Mouse (Mus musculus): ENCODE measurements around the gene Arx. TPM values are rescaled to one million over a fixed set of nuclear protein-coding genes. Genes with fewer than 3 reads are reported as not detected.

The Arx gene
- polyA plus RNA-seq (2015; fragmentation: Nextera tagmentation; extraction: Ambion mirVana) = 0.59 and 1.6 TPM in 2 replicates

DNA sequence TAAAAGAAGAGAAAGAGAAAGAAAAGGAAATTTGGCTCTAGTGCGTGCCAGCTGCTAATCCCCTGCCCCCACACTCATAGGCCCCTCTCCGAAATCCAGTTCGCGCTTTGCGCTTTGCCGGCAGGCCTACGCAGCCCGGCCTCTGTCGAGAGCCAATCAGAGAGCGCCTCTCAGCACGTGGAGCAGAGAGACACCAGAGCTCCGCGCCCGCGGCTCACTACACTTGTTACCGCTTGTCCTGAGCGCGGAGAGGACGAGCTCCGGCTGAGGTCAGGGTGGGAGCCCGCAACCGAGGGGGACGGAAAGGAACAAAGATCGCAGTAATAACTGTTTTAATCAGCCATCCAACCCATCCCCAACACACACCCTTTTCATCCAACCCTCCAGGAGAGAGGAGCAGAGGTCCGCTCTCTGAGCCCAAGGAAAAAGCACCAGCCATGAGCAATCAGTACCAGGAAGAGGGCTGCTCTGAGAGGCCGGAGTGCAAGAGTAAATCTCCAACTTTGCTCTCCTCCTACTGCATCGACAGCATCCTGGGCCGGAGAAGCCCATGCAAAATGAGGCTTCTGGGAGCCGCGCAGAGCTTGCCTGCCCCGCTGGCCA is at the start of gene Arx:
TSS of gene Arx (plus strand) at position 155 of the 603 bp plus-strand sequence.
- Histone ChIP-seq H3K27me3 (replicated peaks; ENCODE audit: control insufficient read depth, insufficient read depth, low read length) (peaks cover 21% of the 10 kb centered on the region), H3K9me3 (ENCODE audit: control insufficient read depth, low read length) (peaks cover 5% of the 10 kb centered on the region), H3K27ac (ENCODE audit: low read depth, low read length) (no peak within 1 kb of the TSS), H3K9ac (ENCODE audit: low read depth, low read length) (no peak within 1 kb of the TSS), H3K4me2 (ENCODE audit: low read length) (peak within 1 kb of the TSS; percentile 48), H3K4me1 (ENCODE audit: control insufficient read depth, insufficient read depth, low read depth, low read length) (peaks cover 9% of the 10 kb centered on the region), H3K36me3 (ENCODE audit: control insufficient read depth, insufficient read depth, low read length) (no peaks in the 10 kb centered on the region), H3K4me3 (ENCODE audit: low read length) (peak within 1 kb of the TSS; percentile 22)
- ATAC-seq = peak; percentile 94
- WGBS = 18% methylated on average over 31 of the region's 31 CpGs

DNA sequence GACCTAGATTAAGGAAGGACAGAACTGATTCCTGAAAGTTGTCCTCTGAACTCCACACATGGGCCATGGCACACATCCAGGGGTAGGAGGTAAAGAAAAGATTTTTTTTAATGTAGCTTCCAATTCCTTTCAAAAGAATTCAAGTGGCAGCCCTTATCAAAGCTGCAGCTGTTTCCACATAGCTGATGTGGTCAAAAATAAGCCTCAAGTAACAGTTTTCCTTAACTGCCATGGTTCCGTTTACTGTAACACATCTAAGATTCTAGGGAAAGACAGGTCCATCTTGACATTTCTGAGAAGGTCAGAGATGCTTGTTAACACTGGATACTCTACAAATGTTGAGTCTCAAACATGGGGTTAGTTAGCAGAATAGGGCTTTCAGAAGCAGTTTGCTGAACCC is 34.9 kb upstream of the Arx start:
- Histone ChIP-seq H3K4me3 (ENCODE audit: low read length) (no peak overlapping the region), H3K27me3 (replicated peaks; ENCODE audit: control insufficient read depth, insufficient read depth, low read length) (no peaks in the 10 kb centered on the region), H3K4me2 (ENCODE audit: low read length) (no peak overlapping the region), H3K36me3 (ENCODE audit: control insufficient read depth, insufficient read depth, low read length) (no peaks in the 10 kb centered on the region), H3K4me1 (ENCODE audit: control insufficient read depth, insufficient read depth, low read depth, low read length) (no peaks in the 10 kb centered on the region), H3K27ac (ENCODE audit: low read depth, low read length) (no peak overlapping the region), H3K9ac (ENCODE audit: low read depth, low read length) (no peak overlapping the region), H3K9me3 (ENCODE audit: control insufficient read depth, low read length) (no peaks in the 10 kb centered on the region)
- 82% methylated on average over 1 of the region's 1 CpGs for WGBS
- no peak for ATAC-seq

DNA sequence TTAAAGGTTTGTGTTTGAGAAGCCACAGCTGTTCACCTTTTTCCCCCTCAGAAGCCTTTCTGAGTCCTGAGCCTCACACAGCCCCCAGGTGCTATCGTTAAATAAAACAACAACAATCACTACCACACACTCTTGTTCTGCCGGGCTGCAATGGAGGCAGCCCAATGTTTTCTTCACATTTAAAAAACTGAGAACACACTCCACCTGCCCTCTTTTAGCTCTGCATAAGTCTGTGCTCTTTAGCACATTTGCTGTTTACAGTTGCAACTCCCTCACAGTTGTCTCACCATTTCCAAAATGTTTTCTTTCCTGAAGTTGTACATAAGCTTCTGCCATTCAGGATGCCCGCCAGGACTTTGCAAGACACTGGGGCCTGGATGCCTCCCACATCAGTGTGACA is 10.6 kb upstream of the Arx start:
- Histone ChIP-seq H3K4me1 (ENCODE audit: control insufficient read depth, insufficient read depth, low read depth, low read length) (no peaks in the 10 kb centered on the region), H3K36me3 (ENCODE audit: control insufficient read depth, insufficient read depth, low read length) (no peaks in the 10 kb centered on the region), H3K9ac (ENCODE audit: low read depth, low read length) (no peak overlapping the region), H3K27me3 (replicated peaks; ENCODE audit: control insufficient read depth, insufficient read depth, low read length) (peaks cover 17% of the 10 kb centered on the region), H3K4me3 (ENCODE audit: low read length) (no peak overlapping the region), H3K27ac (ENCODE audit: low read depth, low read length) (no peak overlapping the region), H3K4me2 (ENCODE audit: low read length) (no peak overlapping the region), H3K9me3 (ENCODE audit: control insufficient read depth, low read length) (no peaks in the 10 kb centered on the region)
- 48% methylated on average over 3 of the region's 3 CpGs for WGBS
- no peak for ATAC-seq

DNA sequence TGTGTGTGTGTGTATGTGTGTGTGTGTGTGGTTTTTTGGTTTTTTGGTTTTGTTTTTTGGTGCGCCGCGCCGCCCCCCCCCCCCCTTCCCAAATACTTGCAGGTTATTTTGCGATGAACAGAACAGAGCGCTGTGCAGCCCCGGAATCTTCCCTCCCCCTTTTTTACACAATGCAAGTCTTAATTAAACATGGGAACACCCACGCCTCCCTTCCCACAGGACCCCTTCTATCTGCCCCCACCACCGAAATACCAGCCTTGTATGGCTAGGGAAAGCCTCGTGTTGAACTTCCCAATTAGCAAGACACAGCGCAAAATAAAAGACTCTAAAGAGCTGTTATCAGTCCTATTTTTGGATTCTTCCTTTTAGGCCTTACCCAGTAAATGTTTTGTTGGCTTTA is 6.3 kb upstream of the Arx start:
- H3K9ac ChIP-seq (ENCODE audit: low read depth, low read length) = no peak overlapping the region
- peaks cover 23% of the 10 kb centered on the region for H3K27me3 ChIP-seq (replicated peaks; ENCODE audit: control insufficient read depth, insufficient read depth, low read length)
- no peak for ATAC-seq
- no peak overlapping the region for H3K27ac ChIP-seq (ENCODE audit: low read depth, low read length)
- no peak overlapping the region for H3K4me3 ChIP-seq (ENCODE audit: low read length)
- no peak overlapping the region for H3K4me2 ChIP-seq (ENCODE audit: low read length)
- no peaks in the 10 kb centered on the region for H3K36me3 ChIP-seq (ENCODE audit: control insufficient read depth, insufficient read depth, low read length)
- 37% methylated on average over 6 of the region's 11 CpGs for WGBS
- no peaks in the 10 kb centered on the region for H3K4me1 ChIP-seq (ENCODE audit: control insufficient read depth, insufficient read depth, low read depth, low read length)
- H3K9me3 ChIP-seq (ENCODE audit: control insufficient read depth, low read length) = no peaks in the 10 kb centered on the region

DNA sequence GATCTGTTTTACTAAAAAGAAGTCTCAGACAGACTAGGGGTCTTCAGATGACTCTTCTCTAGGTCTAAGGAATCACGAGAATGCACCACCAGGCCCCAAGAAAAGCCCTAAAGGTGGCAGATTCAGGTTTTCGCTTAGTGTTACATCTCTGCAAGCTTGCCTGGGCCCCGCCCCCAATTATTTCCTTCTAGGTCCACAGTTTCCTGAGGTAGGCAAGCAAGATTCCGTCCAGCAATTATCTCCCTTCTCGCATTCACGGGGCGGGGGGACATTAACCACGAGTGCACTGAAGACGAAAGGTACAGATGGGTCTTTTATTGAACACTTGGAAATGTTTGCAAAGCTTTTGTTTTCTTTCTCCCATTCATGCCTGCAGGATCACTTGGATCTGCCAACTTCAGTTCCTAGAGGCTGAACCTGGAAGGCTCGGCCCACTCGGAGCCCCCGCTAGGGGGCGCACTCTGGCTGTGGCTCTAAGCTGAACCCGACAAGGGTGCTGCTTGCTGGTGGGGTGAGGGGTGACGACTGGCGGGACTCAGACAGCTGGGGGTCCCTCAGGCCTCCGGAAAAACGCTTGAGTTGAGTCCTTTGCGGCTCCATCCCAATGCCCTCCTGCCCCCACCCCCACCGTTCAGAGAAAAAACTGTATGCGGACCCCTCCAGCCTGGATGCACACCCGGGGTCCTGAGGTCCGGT is 5.1 kb upstream of the Arx start:
- Histone ChIP-seq H3K4me2 (ENCODE audit: low read length) (peak overlapping the region; percentile 2; the same call in 1 of the 2 replicates), H3K36me3 (ENCODE audit: control insufficient read depth, insufficient read depth, low read length) (no peaks in the 10 kb centered on the region), H3K4me3 (ENCODE audit: low read length) (no peak overlapping the region), H3K4me1 (ENCODE audit: control insufficient read depth, insufficient read depth, low read depth, low read length) (no peaks in the 10 kb centered on the region), H3K9ac (ENCODE audit: low read depth, low read length) (no peak overlapping the region), H3K27me3 (replicated peaks; ENCODE audit: control insufficient read depth, insufficient read depth, low read length) (peaks cover 24% of the 10 kb centered on the region), H3K9me3 (ENCODE audit: control insufficient read depth, low read length) (no peaks in the 10 kb centered on the region), H3K27ac (ENCODE audit: low read depth, low read length) (no peak overlapping the region)
- 16% methylated on average over 20 of the region's 23 CpGs for WGBS
- peak; percentile 68; the same call in 1 of the 2 replicates for ATAC-seq

DNA sequence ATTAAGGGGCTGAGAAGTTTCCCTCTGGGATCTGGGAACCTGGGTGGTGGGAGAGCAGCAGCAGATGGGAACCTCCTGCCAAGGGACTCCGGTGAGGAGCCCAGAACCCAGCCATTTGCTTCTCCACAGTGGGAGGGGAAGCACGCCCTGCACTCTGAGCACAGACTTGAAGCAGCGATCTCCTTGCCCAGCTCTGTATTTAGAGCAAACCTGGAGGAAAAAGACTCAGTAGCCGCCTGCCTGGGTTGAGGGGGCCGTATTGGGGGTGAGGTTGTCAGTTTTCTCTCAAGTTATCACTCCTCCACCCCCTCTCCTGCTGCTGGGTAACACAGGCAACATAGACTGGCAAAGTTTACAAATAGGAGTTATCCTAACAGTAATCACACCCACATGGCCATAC is 4.5 kb upstream of the Arx start:
- H3K9ac ChIP-seq (ENCODE audit: low read depth, low read length) = no peak overlapping the region
- 18% methylated on average over 5 of the region's 5 CpGs for WGBS
- no peak overlapping the region for H3K27ac ChIP-seq (ENCODE audit: low read depth, low read length)
- H3K4me2 ChIP-seq (ENCODE audit: low read length) = peak overlapping the region; percentile 2; the same call in 1 of the 2 replicates
- peaks cover 29% of the 10 kb centered on the region for H3K27me3 ChIP-seq (replicated peaks; ENCODE audit: control insufficient read depth, insufficient read depth, low read length)
- no peak for ATAC-seq
- no peak overlapping the region for H3K4me3 ChIP-seq (ENCODE audit: low read length)
- H3K9me3 ChIP-seq (ENCODE audit: control insufficient read depth, low read length) = peaks cover 2% of the 10 kb centered on the region
- no peaks in the 10 kb centered on the region for H3K4me1 ChIP-seq (ENCODE audit: control insufficient read depth, insufficient read depth, low read depth, low read length)
- no peaks in the 10 kb centered on the region for H3K36me3 ChIP-seq (ENCODE audit: control insufficient read depth, insufficient read depth, low read length)

DNA sequence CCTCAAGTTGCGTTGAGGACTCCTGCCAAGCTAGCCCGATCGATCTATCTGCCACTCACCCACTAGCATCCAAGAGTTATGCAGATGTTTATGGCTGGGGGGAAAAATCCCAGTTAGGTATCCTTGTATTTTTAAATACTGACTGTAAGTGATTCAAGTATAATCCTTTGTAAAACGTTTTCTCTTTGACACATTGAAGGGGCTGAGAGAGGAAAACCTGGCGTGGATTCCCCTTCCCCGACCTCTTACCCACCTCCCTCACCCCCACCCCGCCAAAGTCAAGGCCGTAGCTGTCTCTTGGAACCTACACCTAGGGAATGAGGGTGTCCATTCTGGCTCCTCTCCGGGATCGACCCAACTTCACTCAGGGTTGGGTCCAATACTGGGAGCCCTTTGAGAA is 1.2 kb upstream of the Arx start:
- H3K36me3 ChIP-seq (ENCODE audit: control insufficient read depth, insufficient read depth, low read length) = no peaks in the 10 kb centered on the region
- H3K4me2 ChIP-seq (ENCODE audit: low read length) = no peak overlapping the region
- 13% methylated on average over 10 of the region's 10 CpGs for WGBS
- peaks cover 21% of the 10 kb centered on the region for H3K27me3 ChIP-seq (replicated peaks; ENCODE audit: control insufficient read depth, insufficient read depth, low read length)
- no peak for ATAC-seq
- H3K27ac ChIP-seq (ENCODE audit: low read depth, low read length) = no peak overlapping the region
- H3K9ac ChIP-seq (ENCODE audit: low read depth, low read length) = no peak overlapping the region
- peaks cover 5% of the 10 kb centered on the region for H3K9me3 ChIP-seq (ENCODE audit: control insufficient read depth, low read length)
- no peak overlapping the region for H3K4me3 ChIP-seq (ENCODE audit: low read length)
- H3K4me1 ChIP-seq (ENCODE audit: control insufficient read depth, insufficient read depth, low read depth, low read length) = peaks cover 9% of the 10 kb centered on the region

DNA sequence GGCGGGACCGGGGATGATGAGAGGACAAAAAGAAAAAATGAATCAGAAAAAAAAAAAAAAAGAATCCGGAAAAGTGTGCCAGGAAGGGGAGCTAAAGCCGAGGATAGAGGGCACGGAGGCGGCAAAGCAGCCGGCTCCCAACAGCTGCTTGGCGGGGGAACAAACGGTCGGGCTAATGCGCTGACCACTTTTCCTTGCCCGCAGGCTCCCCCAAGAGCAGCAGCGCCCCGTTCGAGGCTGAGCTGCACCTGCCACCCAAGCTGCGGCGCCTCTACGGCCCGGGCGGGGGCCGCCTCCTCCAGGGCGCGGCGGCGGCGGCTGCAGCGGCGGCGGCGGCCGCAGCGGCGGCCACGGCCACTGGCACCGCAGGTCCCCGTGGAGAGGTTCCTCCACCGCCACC is 2.1 kb downstream of the Arx start:
- peaks cover 9% of the 10 kb centered on the region for H3K4me1 ChIP-seq (ENCODE audit: control insufficient read depth, insufficient read depth, low read depth, low read length)
- no peaks in the 10 kb centered on the region for H3K36me3 ChIP-seq (ENCODE audit: control insufficient read depth, insufficient read depth, low read length)
- no peak overlapping the region for H3K27ac ChIP-seq (ENCODE audit: low read depth, low read length)
- H3K27me3 ChIP-seq (replicated peaks; ENCODE audit: control insufficient read depth, insufficient read depth, low read length) = peaks cover 23% of the 10 kb centered on the region
- H3K9me3 ChIP-seq (ENCODE audit: control insufficient read depth, low read length) = peaks cover 5% of the 10 kb centered on the region
- no peak overlapping the region for H3K9ac ChIP-seq (ENCODE audit: low read depth, low read length)
- H3K4me3 ChIP-seq (ENCODE audit: low read length) = peak overlapping the region; percentile 36
- H3K4me2 ChIP-seq (ENCODE audit: low read length) = peak overlapping the region; percentile 60
- 16% methylated on average over 23 of the region's 37 CpGs for WGBS
- ATAC-seq = no peak

DNA sequence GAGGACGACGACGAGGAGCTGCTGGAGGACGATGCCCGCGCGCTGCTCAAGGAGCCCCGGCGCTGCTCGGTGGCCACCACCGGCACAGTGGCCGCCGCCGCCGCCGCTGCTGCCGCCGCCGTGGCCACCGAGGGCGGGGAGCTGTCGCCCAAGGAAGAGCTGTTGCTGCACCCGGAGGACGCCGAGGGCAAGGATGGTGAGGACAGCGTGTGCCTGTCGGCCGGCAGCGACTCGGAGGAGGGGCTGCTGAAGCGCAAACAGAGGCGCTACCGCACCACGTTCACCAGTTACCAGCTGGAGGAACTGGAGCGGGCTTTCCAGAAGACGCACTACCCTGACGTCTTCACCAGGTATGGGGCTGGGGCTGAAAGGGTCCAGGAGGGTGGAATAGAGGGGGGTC is 2.8 kb downstream of the Arx start:
- Histone ChIP-seq H3K9me3 (ENCODE audit: control insufficient read depth, low read length) (peaks cover 5% of the 10 kb centered on the region), H3K27me3 (replicated peaks; ENCODE audit: control insufficient read depth, insufficient read depth, low read length) (peaks cover 26% of the 10 kb centered on the region), H3K36me3 (ENCODE audit: control insufficient read depth, insufficient read depth, low read length) (no peaks in the 10 kb centered on the region), H3K27ac (ENCODE audit: low read depth, low read length) (no peak overlapping the region), H3K4me3 (ENCODE audit: low read length) (peak overlapping the region; percentile 36), H3K4me2 (ENCODE audit: low read length) (peak overlapping the region; percentile 60), H3K9ac (ENCODE audit: low read depth, low read length) (no peak overlapping the region), H3K4me1 (ENCODE audit: control insufficient read depth, insufficient read depth, low read depth, low read length) (peaks cover 9% of the 10 kb centered on the region)
- WGBS = 17% methylated on average over 16 of the region's 37 CpGs
- ATAC-seq = no peak

Data from hindbrain, embryonic 16.5 days (tissue).